Mouse (Mus musculus): Measurements from ENCODE around the gene Ptpru. TPM values are rescaled to one million over a fixed set of nuclear protein-coding genes. Genes with fewer than 3 reads are reported as not detected.

Ptpru gene
- total and polyA plus RNA-seq, 2 experiments from 2014 or later = 22.2 to 34.2 TPM

GRCm38 (mm10) chr4:131845991-131846778, 8.1 kb upstream of the Ptpru start:
- WGBS = 86% methylated on average over 8 of the region's 8 CpGs

GRCm38 (mm10) chr4:131843290-131843743, 5.2 kb upstream of the Ptpru start, which contains the start of gene Mecr:
Mecr (plus strand) TSS chr4:131843470.
- DNase-seq (ENCODE audit: low spot score) = peak; percentile 95
- H3K4me2 ChIP-seq (ENCODE audit: low read depth, low read length, poor library complexity, severe bottlenecking) = peak within 1 kb of the TSS; percentile 86
- no peaks in the 10 kb centered on the region for H3K36me3 ChIP-seq (ENCODE audit: insufficient read depth, low read length)
- H3K9me3 ChIP-seq (ENCODE audit: low read length) = no peaks in the 10 kb centered on the region
- ATAC-seq (ENCODE audit: low FRiP score) = peak; percentile 80
- 0 out of 2 replicates have a peak within 1 kb of the TSS, but pooled peaks have one; percentile 26 for H3K27ac ChIP-seq (ENCODE audit: low read depth, low read length)
- peak within 1 kb of the TSS; percentile 79 for H3K9ac ChIP-seq (replicated peaks; ENCODE audit: low read length, poor library complexity, severe bottlenecking)
- 0% methylated on average over 35 of the region's 37 CpGs for WGBS
- no peaks in the 10 kb centered on the region for H3K4me1 ChIP-seq (ENCODE audit: insufficient read depth, low read length)
- peaks cover 14% of the 10 kb centered on the region; the same call in 1 of the 2 replicates for H3K27me3 ChIP-seq (ENCODE audit: insufficient read depth, low read length)
- peak within 1 kb of the TSS; percentile 91 for H3K4me3 ChIP-seq (ENCODE audit: low read depth, low read length)
- TF ChIP-seq CTCF (IDR thresholded peaks at IDR 0.05) = no peak

More at GRCm38 (mm10) chr4:131845991-131846778, 8.1 kb upstream of the Ptpru start:
- H3K4me3 ChIP-seq (ENCODE audit: low read depth, low read length) = no peak overlapping the region
- TF ChIP-seq CTCF (IDR thresholded peaks at IDR 0.05) = no peak
- H3K27me3 ChIP-seq (ENCODE audit: insufficient read depth, low read length) = peaks cover 2% of the 10 kb centered on the region; the same call in 1 of the 2 replicates
- no peaks in the 10 kb centered on the region for H3K4me1 ChIP-seq (ENCODE audit: insufficient read depth, low read length)
- no peak overlapping the region for H3K27ac ChIP-seq (ENCODE audit: low read depth, low read length)
- no peak overlapping the region for H3K9ac ChIP-seq (replicated peaks; ENCODE audit: low read length, poor library complexity, severe bottlenecking)
- H3K4me2 ChIP-seq (ENCODE audit: low read depth, low read length, poor library complexity, severe bottlenecking) = no peak overlapping the region
- no peaks in the 10 kb centered on the region for H3K36me3 ChIP-seq (ENCODE audit: insufficient read depth, low read length)
- ATAC-seq (ENCODE audit: low FRiP score) (no peak), DNase-seq (ENCODE audit: low spot score) (no peak)
- H3K9me3 ChIP-seq (ENCODE audit: low read length) = no peaks in the 10 kb centered on the region

GRCm38 (mm10) chr4:131836891-131837491, 1.1 kb downstream of the Ptpru start:
- Histone ChIP-seq H3K27ac (ENCODE audit: low read depth, low read length) (no peak overlapping the region), H3K36me3 (ENCODE audit: insufficient read depth, low read length) (no peaks in the 10 kb centered on the region), H3K27me3 (ENCODE audit: insufficient read depth, low read length) (peaks cover 21% of the 10 kb centered on the region; the same call in 1 of the 2 replicates), H3K9ac (replicated peaks; ENCODE audit: low read length, poor library complexity, severe bottlenecking) (peak overlapping the region; percentile 74), H3K4me1 (ENCODE audit: insufficient read depth, low read length) (0 out of 2 replicates have a peak, but pooled peaks cover 3% of the 10 kb centered on the region), H3K9me3 (ENCODE audit: low read length) (no peaks in the 10 kb centered on the region), H3K4me3 (ENCODE audit: low read depth, low read length) (peak overlapping the region; percentile 62), H3K4me2 (ENCODE audit: low read depth, low read length, poor library complexity, severe bottlenecking) (peak overlapping the region; percentile 99)
- DNase-seq (ENCODE audit: low spot score) = peak; percentile 24
- ATAC-seq (ENCODE audit: low FRiP score) = peak; percentile 28; the same call in 1 of the 2 replicates
- under 1% methylated on average over 65 of the region's 76 CpGs for WGBS
- TF ChIP-seq CTCF (IDR thresholded peaks at IDR 0.05) = no peak

- no peak for TF ChIP-seq CTCF (IDR thresholded peaks at IDR 0.05)
- H3K27me3 ChIP-seq (ENCODE audit: insufficient read depth, low read length) = peaks cover 21% of the 10 kb centered on the region; the same call in 1 of the 2 replicates
- no peak for ATAC-seq (ENCODE audit: low FRiP score)
Observed at GRCm38 (mm10) chr4:131836351-131836881, 1.7 kb downstream of the Ptpru start.

GRCm38 (mm10) chr4:131833971-131834609, 4.0 kb downstream of the Ptpru start:
- Histone ChIP-seq H3K27ac (ENCODE audit: low read depth, low read length) (no peak overlapping the region), H3K36me3 (ENCODE audit: insufficient read depth, low read length) (no peaks in the 10 kb centered on the region), H3K27me3 (ENCODE audit: insufficient read depth, low read length) (peaks cover 9% of the 10 kb centered on the region; the same call in 1 of the 2 replicates), H3K9me3 (ENCODE audit: low read length) (no peaks in the 10 kb centered on the region), H3K4me1 (ENCODE audit: insufficient read depth, low read length) (0 out of 2 replicates have a peak, but pooled peaks cover 3% of the 10 kb centered on the region), H3K9ac (replicated peaks; ENCODE audit: low read length, poor library complexity, severe bottlenecking) (no peak overlapping the region), H3K4me3 (ENCODE audit: low read depth, low read length) (no peak overlapping the region), H3K4me2 (ENCODE audit: low read depth, low read length, poor library complexity, severe bottlenecking) (no peak overlapping the region)
- WGBS = 31% methylated on average over 9 of the region's 9 CpGs
- DNase-seq (ENCODE audit: low spot score) = peak; percentile 68
- TF ChIP-seq CTCF (IDR thresholded peaks at IDR 0.05) = peak; percentile 84
- ATAC-seq (ENCODE audit: low FRiP score) = no peak

More at GRCm38 (mm10) chr4:131836351-131836881, 1.7 kb downstream of the Ptpru start:
- H3K4me1 ChIP-seq (ENCODE audit: insufficient read depth, low read length) = 0 out of 2 replicates have a peak, but pooled peaks cover 3% of the 10 kb centered on the region
- WGBS = 2% methylated on average over 39 of the region's 39 CpGs
- H3K9ac ChIP-seq (replicated peaks; ENCODE audit: low read length, poor library complexity, severe bottlenecking) = peak overlapping the region; percentile 74
- DNase-seq (ENCODE audit: low spot score) = peak; percentile 21
- no peaks in the 10 kb centered on the region for H3K9me3 ChIP-seq (ENCODE audit: low read length)
- H3K4me2 ChIP-seq (ENCODE audit: low read depth, low read length, poor library complexity, severe bottlenecking) = peak overlapping the region; percentile 99
- H3K27ac ChIP-seq (ENCODE audit: low read depth, low read length) = no peak overlapping the region
- H3K4me3 ChIP-seq (ENCODE audit: low read depth, low read length) = peak overlapping the region; percentile 62
- H3K36me3 ChIP-seq (ENCODE audit: insufficient read depth, low read length) = no peaks in the 10 kb centered on the region

Data from midbrain, postnatal 0 days (tissue).